14 mouse cellular contexts compared by ENCODE assay signal in the genomic region with DNA sequence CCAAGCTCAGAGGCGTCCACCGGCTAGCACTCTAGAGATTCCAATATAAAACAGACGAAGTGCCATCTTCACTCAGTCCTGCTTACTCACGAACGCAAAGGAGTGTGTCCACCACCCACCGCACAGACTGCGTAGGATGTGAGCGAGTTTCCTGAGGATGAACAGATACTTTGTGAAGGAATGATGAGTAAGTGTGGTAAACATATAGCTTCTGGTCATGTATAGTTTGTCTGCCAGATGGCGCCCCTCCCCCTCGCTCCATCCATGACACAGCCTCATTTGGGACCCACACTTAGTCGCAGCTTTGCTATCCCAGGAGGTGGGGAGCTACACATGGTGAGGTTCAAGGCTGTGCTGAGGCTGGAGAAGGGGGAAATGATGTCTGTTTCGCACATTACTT.
DNase-seq lines count a peak whose midpoint lies in the region; ATAC-seq and TF ChIP-seq lines count a peak whose summit lies in the region.
"Had no signal": no experiment of that assay in that cellular context is flagged by ENCODE, and none has a peak within 500 bp of the region (broad histone marks: within the 10 kb centered on the region; RNA-seq: fewer than 3 reads in every experiment).

No protein-coding gene starts in this region.

- no peak for DNase-seq in forebrain, postnatal 0 days
- DNase-seq in midbrain, embryonic 11.5 days (ENCODE audit: low spot score, missing footprints), result no peak
- DNase-seq in midbrain, embryonic 10.5 days (ENCODE audit: low spot score), result no peak
- peak; percentile 21 to 91 for DNase-seq in left cerebral cortex, adult 8-10 months (ENCODE audit: low spot score in 2 of 2)
- peak; percentile 9 for DNase-seq in right cerebral cortex, postnatal 4 days
- no peak for DNase-seq in adrenal gland, postnatal 4 days (ENCODE audit: low spot score in 2 of 2)
- DNase-seq: adrenal gland, postnatal 25 days; cerebellum, postnatal 10 days; heart, adult 18-20 months; thymus, postnatal 36 days had no signal

- no peaks in the 10 kb centered on the region for H3K9me3 ChIP-seq in forebrain, postnatal 0 days (ENCODE audit: low read length)
- no peaks in the 10 kb centered on the region for H3K9me3 ChIP-seq in forebrain, embryonic 15.5 days
- no peaks in the 10 kb centered on the region for H3K9me3 ChIP-seq in midbrain, embryonic 11.5 days (ENCODE audit: control insufficient read depth, low read length)
- no peaks in the 10 kb centered on the region for H3K9me3 ChIP-seq in midbrain, embryonic 10.5 days (replicated peaks)
- H3K9me3 ChIP-seq in kidney, embryonic 16.5 days (ENCODE audit: low read length), result no peaks in the 10 kb centered on the region
- H3K9me3 ChIP-seq: hindbrain, embryonic 12.5 days; liver, embryonic 12.5 days had no signal

- H3K4me1 ChIP-seq in forebrain, postnatal 0 days (ENCODE audit: insufficient read depth), result no peaks in the 10 kb centered on the region
- H3K4me1 ChIP-seq in forebrain, embryonic 15.5 days, result no peaks in the 10 kb centered on the region
- H3K4me1 ChIP-seq in midbrain, embryonic 11.5 days (ENCODE audit: control insufficient read depth, insufficient read depth, low read length), result no peaks in the 10 kb centered on the region
- H3K4me1 ChIP-seq in midbrain, embryonic 10.5 days, result no peaks in the 10 kb centered on the region
- H3K4me1 ChIP-seq in kidney, embryonic 16.5 days (ENCODE audit: insufficient read depth, low read length), result no peaks in the 10 kb centered on the region
- H3K4me1 ChIP-seq: liver, embryonic 12.5 days had no signal

- no peak overlapping the region for H3K4me3 ChIP-seq in forebrain, postnatal 0 days (ENCODE audit: low read depth, low read length)
- H3K4me3 ChIP-seq in forebrain, embryonic 15.5 days, result no peak overlapping the region
- no peak overlapping the region for H3K4me3 ChIP-seq in midbrain, embryonic 11.5 days (ENCODE audit: low read depth, low read length)
- no peak overlapping the region for H3K4me3 ChIP-seq in midbrain, embryonic 10.5 days
- no peak overlapping the region for H3K4me3 ChIP-seq in kidney, embryonic 16.5 days (ENCODE audit: low read length)
- H3K4me3 ChIP-seq: hindbrain, embryonic 12.5 days; liver, embryonic 12.5 days had no signal

- H3K27me3 ChIP-seq in forebrain, postnatal 0 days (ENCODE audit: insufficient read depth, low read length), result no peaks in the 10 kb centered on the region
- H3K27me3 ChIP-seq in forebrain, embryonic 15.5 days, result no peaks in the 10 kb centered on the region
- no peaks in the 10 kb centered on the region for H3K27me3 ChIP-seq in midbrain, embryonic 11.5 days (ENCODE audit: control insufficient read depth, insufficient read depth, low read length)
- no peaks in the 10 kb centered on the region for H3K27me3 ChIP-seq in midbrain, embryonic 10.5 days (ENCODE audit: low read depth, poor library complexity, severe bottlenecking)
- no peaks in the 10 kb centered on the region for H3K27me3 ChIP-seq in kidney, embryonic 16.5 days (ENCODE audit: insufficient read depth, low read length)
- H3K27me3 ChIP-seq: hindbrain, embryonic 12.5 days; liver, embryonic 12.5 days had no signal

- H3K4me2 ChIP-seq in forebrain, postnatal 0 days (ENCODE audit: low read depth), result no peak overlapping the region
- H3K4me2 ChIP-seq in forebrain, embryonic 15.5 days (replicated peaks), result no peak overlapping the region
- no peak overlapping the region for H3K4me2 ChIP-seq in midbrain, embryonic 11.5 days
- no peak overlapping the region for H3K4me2 ChIP-seq in kidney, embryonic 16.5 days (replicated peaks; ENCODE audit: low read depth, low read length)
- H3K4me2 ChIP-seq: hindbrain, embryonic 12.5 days; liver, embryonic 12.5 days had no signal

- H3K36me3 ChIP-seq in forebrain, postnatal 0 days (ENCODE audit: insufficient read depth), result no peaks in the 10 kb centered on the region
- H3K36me3 ChIP-seq in forebrain, embryonic 15.5 days, result no peaks in the 10 kb centered on the region
- no peaks in the 10 kb centered on the region for H3K36me3 ChIP-seq in midbrain, embryonic 11.5 days (ENCODE audit: control insufficient read depth, insufficient read depth, low read length)
- no peaks in the 10 kb centered on the region for H3K36me3 ChIP-seq in midbrain, embryonic 10.5 days
- H3K36me3 ChIP-seq in kidney, embryonic 16.5 days (ENCODE audit: insufficient read depth, low read length), result no peaks in the 10 kb centered on the region
- H3K36me3 ChIP-seq: hindbrain, embryonic 12.5 days; liver, embryonic 12.5 days had no signal

- 91% methylated on average over 12 of the region's 12 CpGs for WGBS in forebrain, postnatal 0 days
- 89% methylated on average over 12 of the region's 12 CpGs for WGBS in forebrain, embryonic 15.5 days
- WGBS in midbrain, embryonic 11.5 days, result 88% methylated on average over 12 of the region's 12 CpGs
- 87% methylated on average over 12 of the region's 12 CpGs for WGBS in midbrain, embryonic 10.5 days
- 87% methylated on average over 12 of the region's 12 CpGs for WGBS in kidney, embryonic 16.5 days

- no peak overlapping the region for H3K27ac ChIP-seq in forebrain, postnatal 0 days (ENCODE audit: low read depth, low read length)
- H3K27ac ChIP-seq in forebrain, embryonic 15.5 days (replicated peaks), result no peak overlapping the region
- no peak overlapping the region for H3K27ac ChIP-seq in midbrain, embryonic 11.5 days (ENCODE audit: low read depth, low read length)
- no peak overlapping the region for H3K27ac ChIP-seq in midbrain, embryonic 10.5 days (replicated peaks)
- no peak overlapping the region for H3K27ac ChIP-seq in kidney, embryonic 16.5 days (ENCODE audit: low read length)
- H3K27ac ChIP-seq: hindbrain, embryonic 12.5 days; liver, embryonic 12.5 days had no signal

- H3K9ac ChIP-seq in forebrain, postnatal 0 days, result no peak overlapping the region
- no peak overlapping the region for H3K9ac ChIP-seq in forebrain, embryonic 15.5 days (replicated peaks)
- no peak overlapping the region for H3K9ac ChIP-seq in midbrain, embryonic 11.5 days (ENCODE audit: low read length)
- H3K9ac ChIP-seq in kidney, embryonic 16.5 days (replicated peaks; ENCODE audit: low read length), result no peak overlapping the region
- H3K9ac ChIP-seq: hindbrain, embryonic 12.5 days; liver, embryonic 12.5 days had no signal

- peak; percentile 56 for ATAC-seq in forebrain, postnatal 0 days
- no peak for ATAC-seq in forebrain, embryonic 15.5 days (replicated peaks)
- 0 out of 2 replicates have a peak, but pooled peaks have one; percentile 4 for ATAC-seq in midbrain, embryonic 11.5 days (ENCODE audit: low FRiP score)
- no peak for ATAC-seq in kidney, embryonic 16.5 days (ENCODE audit: low FRiP score, low TSS enrichment)
- ATAC-seq: liver, embryonic 12.5 days had no signal

- no peak for TF ChIP-seq CTCF in forebrain, postnatal 0 days (IDR thresholded peaks at IDR 0.05; ENCODE audit: low read depth)

Comparison
In these comparisons a context has a peak if more than half of its experiments do, and no peak if none do; other contexts are left out.
1. ATAC-seq: peak in forebrain, postnatal 0 days (single experiment) and midbrain, embryonic 11.5 days (single experiment); none in forebrain, embryonic 15.5 days (single experiment) and kidney, embryonic 16.5 days (single experiment).
2. DNase-seq: peak in left cerebral cortex, adult 8-10 months (2 of 2) and right cerebral cortex, postnatal 4 days (single experiment); none in forebrain, postnatal 0 days (single experiment), midbrain, embryonic 11.5 days (single experiment), midbrain, embryonic 10.5 days (single experiment) and adrenal gland, postnatal 4 days (0 of 2).